Mouse (Mus musculus): ENCODE data around the gene Hist1h3g. TPM values are rescaled to one million over a fixed set of nuclear protein-coding genes. Genes with fewer than 3 reads are reported as not detected.
"Not testable (repeated sequence)": the region's sequence is repeated elsewhere in the genome, so short reads cannot be mapped to it uniquely, and the experiment has no call there.

Gene Hist1h3g
- polyA plus RNA-seq, 1 experiment from 2014 or later, result 6.1 TPM

- H3K4me2 ChIP-seq (ENCODE audit: low read depth, low read length), result no peak overlapping the region
- H3K9me3 ChIP-seq (replicated peaks; ENCODE audit: control insufficient read depth, low read length), result no peaks in the 10 kb centered on the region
- WGBS, result 69% methylated on average over 5 of the region's 5 CpGs
- H3K27me3 ChIP-seq (ENCODE audit: control insufficient read depth, insufficient read depth, low read length), result no peaks in the 10 kb centered on the region
- ATAC-seq (ENCODE audit: insufficient read depth, low FRiP score), result no peak
- H3K4me1 ChIP-seq (ENCODE audit: control insufficient read depth, insufficient read depth, low read length), result peaks cover 19% of the 10 kb centered on the region
- H3K27ac ChIP-seq (ENCODE audit: low read length), result no peak overlapping the region
- H3K4me3 ChIP-seq (replicated peaks; ENCODE audit: low read length), result no peak overlapping the region
- H3K36me3 ChIP-seq (ENCODE audit: control insufficient read depth, insufficient read depth, low read length), result no peaks in the 10 kb centered on the region
- H3K9ac ChIP-seq (ENCODE audit: low read length), result no peak overlapping the region
These were observed 3.0 kb downstream of the Hist1h3g start for GRCm38 (mm10) chr13:23538249-23538648.

- not testable (repeated sequence) for ATAC-seq (ENCODE audit: insufficient read depth, low FRiP score); H3K27ac ChIP-seq (ENCODE audit: low read length); H3K4me3 ChIP-seq (replicated peaks; ENCODE audit: low read length); H3K36me3 ChIP-seq (ENCODE audit: control insufficient read depth, insufficient read depth, low read length); H3K9ac ChIP-seq (ENCODE audit: low read length); H3K4me2 ChIP-seq (ENCODE audit: low read depth, low read length); H3K9me3 ChIP-seq (replicated peaks; ENCODE audit: control insufficient read depth, low read length); H3K27me3 ChIP-seq (ENCODE audit: control insufficient read depth, insufficient read depth, low read length)
- WGBS, result 73% methylated on average over 1 of the region's 1 CpGs
- H3K4me1 ChIP-seq (ENCODE audit: control insufficient read depth, insufficient read depth, low read length), result peaks cover 11% of the 10 kb centered on the region
These were observed 4.6 kb downstream of the Hist1h3g start for GRCm38 (mm10) chr13:23539821-23540220.

DNA sequence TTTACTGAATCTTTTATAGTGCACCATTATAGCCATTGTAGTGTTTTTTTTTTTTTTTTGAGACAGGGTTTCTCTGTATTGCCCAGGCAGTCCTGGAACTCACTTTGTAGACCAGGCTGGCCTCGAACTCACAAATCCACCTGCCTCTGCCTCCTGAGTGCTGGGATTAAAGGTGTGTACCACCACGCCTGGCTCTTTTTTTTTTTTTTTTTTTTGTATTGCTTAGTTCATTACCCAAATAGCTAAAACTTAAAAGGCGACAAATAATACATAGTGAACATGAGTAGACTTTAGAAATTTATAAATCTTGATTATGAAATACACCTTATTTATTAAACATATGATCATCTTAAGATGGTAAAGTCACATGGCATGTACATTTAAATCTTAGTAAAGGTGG is 6.3 kb downstream of the Hist1h3g start:
- Histone ChIP-seq H3K9ac (ENCODE audit: low read length) (no peak overlapping the region), H3K36me3 (ENCODE audit: control insufficient read depth, insufficient read depth, low read length) (no peaks in the 10 kb centered on the region), H3K27me3 (ENCODE audit: control insufficient read depth, insufficient read depth, low read length) (no peaks in the 10 kb centered on the region), H3K4me2 (ENCODE audit: low read depth, low read length) (no peak overlapping the region; the same call in 1 of the 2 replicates), H3K27ac (ENCODE audit: low read length) (no peak overlapping the region), H3K9me3 (replicated peaks; ENCODE audit: control insufficient read depth, low read length) (no peaks in the 10 kb centered on the region), H3K4me3 (replicated peaks; ENCODE audit: low read length) (no peak overlapping the region), H3K4me1 (ENCODE audit: control insufficient read depth, insufficient read depth, low read length) (peaks cover 8% of the 10 kb centered on the region)
- ATAC-seq (ENCODE audit: insufficient read depth, low FRiP score), result no peak
- 81% methylated on average over 3 of the region's 3 CpGs for WGBS

GRCm38 (mm10) chr13:23542225-23542980 is 7.2 kb downstream of the Hist1h3g start:
- Histone ChIP-seq H3K27ac (ENCODE audit: low read length) (peak overlapping the region; percentile 87), H3K4me3 (replicated peaks; ENCODE audit: low read length) (peak overlapping the region; percentile 55), H3K4me2 (ENCODE audit: low read depth, low read length) (peak overlapping the region; percentile 81), H3K9ac (ENCODE audit: low read length) (peak overlapping the region; percentile 72)
- not testable (repeated sequence) for H3K36me3 ChIP-seq (ENCODE audit: control insufficient read depth, insufficient read depth, low read length); H3K9me3 ChIP-seq (replicated peaks; ENCODE audit: control insufficient read depth, low read length); H3K4me1 ChIP-seq (ENCODE audit: control insufficient read depth, insufficient read depth, low read length); ATAC-seq (ENCODE audit: insufficient read depth, low FRiP score); H3K27me3 ChIP-seq (ENCODE audit: control insufficient read depth, insufficient read depth, low read length)
- WGBS, result 6% methylated on average over 3 of the region's 3 CpGs

- H3K4me1 ChIP-seq (ENCODE audit: control insufficient read depth, insufficient read depth, low read length); H3K9me3 ChIP-seq (replicated peaks; ENCODE audit: control insufficient read depth, low read length); H3K36me3 ChIP-seq (ENCODE audit: control insufficient read depth, insufficient read depth, low read length); H3K27me3 ChIP-seq (ENCODE audit: control insufficient read depth, insufficient read depth, low read length): not testable (repeated sequence)
- WGBS, result under 1% methylated on average over 27 of the region's 42 CpGs
- ATAC-seq (ENCODE audit: insufficient read depth, low FRiP score), result peak; percentile 95
- H3K4me2 ChIP-seq (ENCODE audit: low read depth, low read length), result peak within 1 kb of the TSS; percentile 81
- peak within 1 kb of the TSS; percentile 55 for H3K4me3 ChIP-seq (replicated peaks; ENCODE audit: low read length)
- H3K9ac ChIP-seq (ENCODE audit: low read length), result peak within 1 kb of the TSS; percentile 72
- H3K27ac ChIP-seq (ENCODE audit: low read length), result peak within 1 kb of the TSS; percentile 94
These were observed 7.9 kb downstream of the Hist1h3g start, which contains the start of gene Hist1h2bh for GRCm38 (mm10) chr13:23542999-23543607. Gene Hist1h2bh, minus strand, starts transcription at chr13:23543392.

DNA sequence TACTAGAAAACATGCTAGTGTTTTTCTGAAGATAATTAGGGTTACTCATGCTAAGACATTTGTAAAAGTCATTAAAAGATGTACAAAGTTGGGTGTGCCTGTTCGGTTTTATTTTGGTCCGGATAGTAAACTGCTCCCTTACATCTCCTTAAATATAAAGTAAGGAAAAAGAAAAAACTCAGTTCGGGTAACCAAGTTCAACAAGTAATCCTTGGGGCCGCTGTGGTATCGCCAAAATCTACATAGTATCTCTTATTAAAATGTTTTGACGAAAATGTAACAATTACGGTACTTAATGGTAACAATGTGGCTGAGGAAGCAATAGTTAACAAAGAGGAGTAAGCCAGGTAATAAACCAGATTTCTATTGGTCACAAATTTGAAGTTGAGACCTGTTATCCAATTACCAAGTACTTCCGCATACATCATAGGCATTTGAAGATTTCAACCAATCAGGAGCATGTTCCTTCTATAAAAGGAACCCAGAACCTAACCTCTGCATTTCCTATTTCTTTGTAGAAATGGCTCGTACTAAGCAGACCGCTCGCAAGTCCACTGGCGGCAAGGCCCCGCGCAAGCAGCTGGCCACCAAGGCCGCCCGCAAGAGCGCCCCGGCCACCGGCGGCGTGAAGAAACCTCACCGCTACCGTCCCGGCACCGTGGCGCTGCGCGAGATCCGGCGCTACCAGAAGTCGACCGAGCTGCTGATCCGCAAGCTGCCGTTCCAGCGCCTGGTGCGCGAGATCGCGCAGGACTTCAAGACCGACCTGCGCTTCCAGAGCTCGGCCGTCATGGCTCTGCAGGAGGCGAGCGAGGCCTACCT is 9.0 kb downstream of the Hist1h3g start, which contains the start of gene Hist1h3f:
Hist1h3f (plus strand) TSS at position 88 of the 822 bp plus-strand sequence.
- Histone ChIP-seq H3K4me2 (ENCODE audit: low read depth, low read length) (peak within 1 kb of the TSS; percentile 81), H3K27me3 (ENCODE audit: control insufficient read depth, insufficient read depth, low read length) (no peaks in the 10 kb centered on the region), H3K4me3 (replicated peaks; ENCODE audit: low read length) (peak within 1 kb of the TSS; percentile 55), H3K27ac (ENCODE audit: low read length) (peak within 1 kb of the TSS; percentile 94), H3K9me3 (replicated peaks; ENCODE audit: control insufficient read depth, low read length) (no peaks in the 10 kb centered on the region), H3K4me1 (ENCODE audit: control insufficient read depth, insufficient read depth, low read length) (0 out of 2 replicates have a peak, but pooled peaks cover 2% of the 10 kb centered on the region), H3K9ac (ENCODE audit: low read length) (peak within 1 kb of the TSS; percentile 72), H3K36me3 (ENCODE audit: control insufficient read depth, insufficient read depth, low read length) (no peaks in the 10 kb centered on the region)
- WGBS, result under 1% methylated on average over 21 of the region's 45 CpGs
- peak; percentile 92 for ATAC-seq (ENCODE audit: insufficient read depth, low FRiP score)

- H3K36me3 ChIP-seq (ENCODE audit: control insufficient read depth, insufficient read depth, low read length); H3K4me1 ChIP-seq (ENCODE audit: control insufficient read depth, insufficient read depth, low read length); H3K27me3 ChIP-seq (ENCODE audit: control insufficient read depth, insufficient read depth, low read length); H3K9me3 ChIP-seq (replicated peaks; ENCODE audit: control insufficient read depth, low read length): not testable (repeated sequence)
- Histone ChIP-seq H3K27ac (ENCODE audit: low read length) (peak overlapping the region; percentile 60; the same call in 1 of the 2 replicates), H3K4me2 (ENCODE audit: low read depth, low read length) (0 out of 2 replicates have a peak overlapping the region, but pooled peaks have one; percentile 35), H3K9ac (ENCODE audit: low read length) (peak overlapping the region; percentile 55; the same call in 1 of the 2 replicates), H3K4me3 (replicated peaks; ENCODE audit: low read length) (peak overlapping the region; percentile 51)
- 0% methylated on average over 11 of the region's 14 CpGs for WGBS
- 0 out of 2 replicates have a peak, but pooled peaks have one; percentile 3 for ATAC-seq (ENCODE audit: insufficient read depth, low FRiP score)
These were observed 9.5 kb downstream of the Hist1h3g start for GRCm38 (mm10) chr13:23544787-23545120.

- 69% methylated on average over 5 of the region's 5 CpGs for WGBS
- Histone ChIP-seq H3K4me3 (replicated peaks; ENCODE audit: low read length) (no peak overlapping the region), H3K9me3 (replicated peaks; ENCODE audit: control insufficient read depth, low read length) (no peaks in the 10 kb centered on the region), H3K27ac (ENCODE audit: low read length) (no peak overlapping the region), H3K36me3 (ENCODE audit: control insufficient read depth, insufficient read depth, low read length) (no peaks in the 10 kb centered on the region), H3K9ac (ENCODE audit: low read length) (no peak overlapping the region), H3K27me3 (ENCODE audit: control insufficient read depth, insufficient read depth, low read length) (no peaks in the 10 kb centered on the region), H3K4me2 (ENCODE audit: low read depth, low read length) (no peak overlapping the region), H3K4me1 (ENCODE audit: control insufficient read depth, insufficient read depth, low read length) (0 out of 2 replicates have a peak, but pooled peaks cover 7% of the 10 kb centered on the region)
- ATAC-seq (ENCODE audit: insufficient read depth, low FRiP score), result no peak
These were observed 11.5 kb downstream of the Hist1h3g start for GRCm38 (mm10) chr13:23546694-23547093.

All from stomach, embryonic 16.5 days (tissue).